Mouse (Mus musculus) thymus, adult 2 months (tissue): Measurements from ENCODE around the gene Slc5a4b.

Experiments
- CTCF ChIP-seq: fragments of 200-500 bp; IDR thresholded peaks from 2 replicates; pipeline ENCODE4 v1.5.1; 2012; ENCODE audit warnings: mild to moderate bottlenecking, control low read depth, low read length, moderate library complexity, borderline replicate concordance; ENCODE audit not compliant: control insufficient read depth, poor library complexity, insufficient read depth; ENCODE audit errors: extremely low read depth
- POLR2A ChIP-seq: fragments of 200-500 bp; IDR thresholded peaks from 2 replicates; pipeline ENCODE4 v1.6.1; 2012; ENCODE audit warnings: mild to moderate bottlenecking, low read length, control low read depth, moderate library complexity; ENCODE audit not compliant: control insufficient read depth, poor library complexity, insufficient read depth; ENCODE audit errors: extremely low read depth

DNA sequence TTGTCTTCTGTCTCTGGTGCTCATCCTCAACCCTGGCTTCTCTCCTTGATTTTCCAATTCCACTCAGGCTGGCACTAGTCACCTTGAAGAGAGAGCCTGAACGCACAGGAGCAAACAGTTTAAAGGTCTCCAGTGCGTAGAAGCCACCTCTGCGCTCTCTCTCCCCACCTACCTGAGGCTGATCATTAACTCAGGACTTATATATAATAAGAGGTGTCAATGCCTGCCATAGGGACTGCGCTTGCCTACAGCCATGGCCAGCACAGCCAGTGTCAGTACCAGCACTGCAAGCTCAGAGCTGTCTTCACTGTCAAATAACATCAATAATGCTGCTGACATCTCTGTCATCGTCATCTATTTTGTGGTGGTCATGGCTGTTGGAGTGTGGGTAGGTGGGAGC lies 36.5 kb upstream of the Slc5a4b start, which contains the start of gene Slc5a4a:
- no peak for TF ChIP-seq CTCF
- TF ChIP-seq POLR2A = no peak
